ENCODE assay signal across 27 mouse cellular contexts in genomic region chr6:5039316-5039715, GRCm38 (mm10).
"Had no signal": no experiment of that assay in that cellular context is flagged by ENCODE, and none has a peak within 500 bp of the region (broad histone marks: within the 10 kb centered on the region; RNA-seq: fewer than 3 reads in every experiment).

No protein-coding gene starts in this region.

- ATAC-seq: hindbrain, embryonic 16.5 days; inflammation-experienced regulatory T-cells, adult 6 months; intestine, embryonic 15.5 days; intestine, postnatal 0 days had no signal

- H3K9ac ChIP-seq: heart, embryonic 13.5 days; heart, embryonic 15.5 days; hindbrain, embryonic 12.5 days; hindbrain, embryonic 14.5 days; intestine, embryonic 15.5 days; limb, embryonic 12.5 days; liver, embryonic 13.5 days; liver, embryonic 15.5 days had no signal

- H3K4me3 ChIP-seq: gastrocnemius, adult 2 months; heart, embryonic 10.5 days; heart, embryonic 13.5 days; heart, embryonic 15.5 days; hindbrain, embryonic 10.5 days; hindbrain, embryonic 12.5 days; intestine, embryonic 15.5 days; layer of hippocampus, adult 2 months; left cerebral cortex, adult 2 months; limb, embryonic 10.5 days; limb, embryonic 12.5 days; liver, embryonic 13.5 days; liver, embryonic 15.5 days had no signal

- H3K4me2 ChIP-seq: heart, embryonic 13.5 days; heart, embryonic 15.5 days; hindbrain, embryonic 12.5 days; hindbrain, embryonic 14.5 days; intestine, embryonic 15.5 days; limb, embryonic 12.5 days; liver, embryonic 11.5 days; liver, embryonic 13.5 days; liver, embryonic 15.5 days had no signal

- H3K27ac ChIP-seq: gastrocnemius, adult 2 months; heart, embryonic 10.5 days; heart, embryonic 15.5 days; hindbrain, embryonic 10.5 days; hindbrain, embryonic 12.5 days; hindbrain, embryonic 14.5 days; intestine, embryonic 15.5 days; layer of hippocampus, adult 2 months; left cerebral cortex, adult 2 months; limb, embryonic 10.5 days; limb, embryonic 12.5 days; liver, embryonic 13.5 days; liver, embryonic 15.5 days had no signal

- H3K36me3 ChIP-seq: heart, embryonic 10.5 days; heart, embryonic 13.5 days; heart, embryonic 15.5 days; hindbrain, embryonic 10.5 days; hindbrain, embryonic 12.5 days; intestine, embryonic 15.5 days; limb, embryonic 10.5 days; limb, embryonic 12.5 days; liver, embryonic 13.5 days; liver, embryonic 15.5 days had no signal

- H3K27me3 ChIP-seq: heart, embryonic 13.5 days; heart, embryonic 15.5 days; hindbrain, embryonic 12.5 days; intestine, embryonic 15.5 days; limb, embryonic 12.5 days; liver, embryonic 13.5 days; liver, embryonic 15.5 days had no signal

- DNase-seq: gastrocnemius, adult 2 months; gastrocnemius, postnatal 10 days; gastrocnemius, postnatal 25 days; heart, postnatal 14 days; heart, postnatal 4 days; kidney, adult 2 months; kidney, postnatal 10 days; kidney, postnatal 25 days; kidney, postnatal 4 days; liver; liver, embryonic 13.5 days had no signal

- H3K9me3 ChIP-seq: heart, embryonic 10.5 days; heart, embryonic 13.5 days; heart, embryonic 15.5 days; hindbrain, embryonic 10.5 days; hindbrain, embryonic 12.5 days; intestine, embryonic 15.5 days; limb, embryonic 10.5 days; limb, embryonic 12.5 days; liver, embryonic 13.5 days; liver, embryonic 15.5 days had no signal

- H3K4me1 ChIP-seq: hindbrain, embryonic 12.5 days; intestine, embryonic 15.5 days; limb, embryonic 10.5 days; liver, embryonic 15.5 days had no signal
